ENCODE assay signal across 8 mouse cellular contexts in the genomic region with DNA sequence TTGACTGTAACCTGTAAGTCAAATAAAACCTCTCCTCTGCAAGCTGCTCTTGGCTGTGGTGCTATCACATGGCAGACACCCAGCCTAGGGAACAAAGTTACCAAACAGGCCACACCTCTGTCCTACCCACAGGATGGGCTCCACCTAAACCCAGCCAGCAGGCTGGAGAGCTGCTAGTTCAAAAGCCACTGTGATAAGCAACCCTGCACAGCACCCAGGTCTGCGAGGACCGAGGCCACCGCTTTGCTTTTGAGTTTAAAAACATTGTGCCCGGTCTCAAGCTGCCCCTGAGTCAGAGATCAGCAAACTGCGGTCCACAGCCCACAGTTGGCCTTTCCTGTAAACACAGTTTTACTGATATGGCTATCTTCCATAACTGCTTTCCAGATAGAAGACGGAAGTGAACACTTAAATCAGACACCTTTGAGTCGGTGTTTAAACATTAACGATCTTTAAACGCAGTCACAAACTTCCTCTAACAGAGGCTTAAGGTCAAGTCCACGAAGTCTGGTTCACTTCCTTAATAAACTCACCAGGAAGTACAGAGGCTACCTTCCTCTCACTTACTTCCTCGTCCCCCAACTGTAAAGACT. TPM values are rescaled to one million over a fixed set of nuclear protein-coding genes. Genes with fewer than 3 reads are reported as not detected.
DNase-seq lines count a peak whose midpoint lies in the region; ATAC-seq lines count a peak whose summit lies in the region.

No protein-coding gene starts in this region.

- peak; percentile 53 to 54 for DNase-seq in urinary bladder, adult 18-20 months (ENCODE audit: low spot score in 2 of 2)
- DNase-seq in urinary bladder, postnatal 4 days (ENCODE audit: low spot score in 2 of 2): no peak
- DNase-seq in heart, adult 8-10 months (ENCODE audit: low spot score): peak; percentile 66
- peak; percentile 28 to 66 for DNase-seq in kidney, postnatal 25 days
- no peak for DNase-seq in frontal cortex, adult 2 months (ENCODE audit: extremely low spot score in 1 of 2, low spot score in 1 of 2)
- no peak for DNase-seq in cerebellum, adult 8-10 months
- no peak for DNase-seq in gastrocnemius, postnatal 10 days

- peak; percentile 94 for ATAC-seq in megakaryocyte-erythroid progenitor cell, adult 5-6 weeks (replicated peaks; ENCODE audit: low FRiP score, low TSS enrichment, poor library complexity, severe bottlenecking)

RNA-seq across cellular contexts. Expression of a gene that starts 7.0 kb away (rescaled TPM):
- total RNA-seq in heart, adult 8-10 months (2022): 10 to 100 TPM; 12.3 to 17.9 (median 14.4) TPM
- total RNA-seq in megakaryocyte-erythroid progenitor cell, adult 5-6 weeks (2014; fragmentation: Nextera tagmentation): 69.6 and 76.7 TPM in 2 replicates
- total RNA-seq in megakaryocyte-erythroid progenitor cell, adult 5-6 weeks (2017): 101 and 137 TPM in 2 replicates
- polyA plus RNA-seq in frontal cortex, adult 2 months (2012; rRNA removed): 13.6 and 14.9 TPM in 2 replicates
- 10 to 100 TPM; 10.4 to 13.5 TPM for total RNA-seq in gastrocnemius, postnatal 10 days (2021)

RNA-seq across cellular contexts. Expression of a gene that starts 25.3 kb away (rescaled TPM):
- total RNA-seq in heart, adult 8-10 months (2022): not detected
- not detected in 2 replicates for total RNA-seq in megakaryocyte-erythroid progenitor cell, adult 5-6 weeks (2014; fragmentation: Nextera tagmentation)
- not detected in 2 replicates for total RNA-seq in megakaryocyte-erythroid progenitor cell, adult 5-6 weeks (2017)
- not detected in 2 replicates for polyA plus RNA-seq in frontal cortex, adult 2 months (2012; rRNA removed)
- total RNA-seq in gastrocnemius, postnatal 10 days (2021): not detected

RNA-seq across cellular contexts. Expression of a gene that starts 41.5 kb away (rescaled TPM):
- total RNA-seq in heart, adult 8-10 months (2022): not detected
- 0.28 TPM in 1 of 2 replicates, not detected in the other for total RNA-seq in megakaryocyte-erythroid progenitor cell, adult 5-6 weeks (2014; fragmentation: Nextera tagmentation)
- total RNA-seq in megakaryocyte-erythroid progenitor cell, adult 5-6 weeks (2017): not detected in 2 replicates
- 0.02 and 0.14 TPM in 2 replicates for polyA plus RNA-seq in frontal cortex, adult 2 months (2012; rRNA removed)
- total RNA-seq in gastrocnemius, postnatal 10 days (2021): not detected

RNA-seq across cellular contexts. Expression of a gene that starts 43.5 kb away (rescaled TPM):
- not detected for total RNA-seq in heart, adult 8-10 months (2022)
- not detected in 2 replicates for total RNA-seq in megakaryocyte-erythroid progenitor cell, adult 5-6 weeks (2014; fragmentation: Nextera tagmentation)
- not detected in 2 replicates for total RNA-seq in megakaryocyte-erythroid progenitor cell, adult 5-6 weeks (2017)
- polyA plus RNA-seq in frontal cortex, adult 2 months (2012; rRNA removed): 0.02 TPM in 1 of 2 replicates, not detected in the other
- total RNA-seq in gastrocnemius, postnatal 10 days (2021): not detected

Comparison
In these comparisons a context has a peak if more than half of its experiments do, and no peak if none do; other contexts are left out.
1. DNase-seq: peak in urinary bladder, adult 18-20 months (2 of 2), heart, adult 8-10 months (single experiment) and kidney, postnatal 25 days (2 of 2); none in urinary bladder, postnatal 4 days (0 of 2), frontal cortex, adult 2 months (0 of 2), cerebellum, adult 8-10 months (single experiment) and gastrocnemius, postnatal 10 days (single experiment).